8 mouse cellular contexts compared by ENCODE assay signal in the genomic region with DNA sequence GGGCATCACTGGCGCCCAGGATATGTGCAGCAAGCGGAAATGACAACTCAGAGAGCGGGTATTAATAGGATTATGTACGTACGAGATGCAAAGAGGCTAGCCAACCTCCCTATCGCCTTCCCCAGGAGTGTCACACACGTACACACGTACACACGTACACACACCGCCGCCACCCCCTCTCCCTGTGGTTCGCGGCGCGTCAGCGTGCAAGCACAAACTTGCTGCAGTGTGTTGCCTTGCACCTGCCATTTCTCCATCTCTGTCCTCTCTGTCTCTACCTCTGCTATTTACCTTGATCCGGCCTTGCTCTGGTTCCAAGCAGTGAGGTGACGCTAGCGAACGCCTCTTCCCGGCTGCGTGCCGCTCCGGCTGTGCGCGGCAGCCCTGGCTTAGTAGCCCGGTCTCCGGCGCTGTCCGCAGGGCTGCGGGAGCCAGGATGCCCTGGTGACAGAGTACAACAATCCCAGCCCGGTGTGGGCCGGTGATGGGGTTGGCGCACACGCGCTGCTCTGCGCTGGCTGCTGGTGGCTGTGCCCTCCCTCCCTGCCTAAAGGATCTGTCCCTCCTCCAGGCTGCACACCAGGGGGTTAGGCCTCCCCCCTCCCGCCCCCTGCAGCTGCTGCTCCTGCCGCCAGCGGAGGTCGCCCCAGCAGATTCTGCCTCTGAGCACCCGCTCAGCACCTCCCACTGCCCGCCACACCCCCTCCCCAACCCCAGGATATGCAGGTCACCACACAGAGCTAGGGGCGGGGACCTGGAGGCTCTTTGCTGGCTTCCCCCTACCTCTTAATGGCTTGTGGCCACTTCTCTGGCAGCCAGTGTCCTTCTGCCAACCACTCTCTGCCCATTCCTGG. TPM values are rescaled to one million over a fixed set of nuclear protein-coding genes. Genes with fewer than 3 reads are reported as not detected.
DNase-seq lines count a peak whose midpoint lies in the region; ATAC-seq and TF ChIP-seq lines count a peak whose summit lies in the region.

No protein-coding gene starts in this region.

- H3K4me3 ChIP-seq in ES-E14 (ENCODE audit: insufficient read depth in 1 of 2, low read depth in 1 of 2, low read length in 2 of 2, poor library complexity in 1 of 2, severe bottlenecking in 1 of 2): peak overlapping the region; percentile 72 to 91
- peak overlapping the region; percentile 66 for H3K4me3 ChIP-seq in hindbrain, embryonic 13.5 days
- H3K4me3 ChIP-seq in lung, postnatal 0 days (ENCODE audit: low read depth, low read length): peak overlapping the region; percentile 30

- TF ChIP-seq EP300 in lung, postnatal 0 days (IDR thresholded peaks at IDR 0.05): no peak

- peak; percentile 95 for ATAC-seq in hindbrain, embryonic 13.5 days (ENCODE audit: low FRiP score)
- ATAC-seq in lung, postnatal 0 days: peak; percentile 79

- peak; percentile 78 for DNase-seq in ES-E14 (ENCODE audit: low read depth, low spot score)
- DNase-seq in cerebellum, adult 18-20 months: peak; percentile 85 to 86
- DNase-seq in forelimb bud, embryonic 11.5 days (ENCODE audit: low read depth, low spot score): peak; percentile 45
- peak; percentile 58 to 62 for DNase-seq in layer of hippocampus, postnatal 36 days
- DNase-seq in lung, postnatal 0 days (ENCODE audit: low spot score): peak; percentile 31
- peak; percentile 8 for DNase-seq in ovary, postnatal 10 days (ENCODE audit: low spot score)
- DNase-seq in thymus, postnatal 0 days (ENCODE audit: low spot score): peak; percentile 35

- peak overlapping the region; percentile 83 for H3K4me2 ChIP-seq in hindbrain, embryonic 13.5 days
- H3K4me2 ChIP-seq in lung, postnatal 0 days (replicated peaks; ENCODE audit: low read depth, low read length): peak overlapping the region; percentile 53

- no peaks in the 10 kb centered on the region; the same call in 1 of the 2 replicates for H3K9me3 ChIP-seq in ES-E14 (ENCODE audit: control insufficient read depth, insufficient read depth, low read depth, low read length)
- no peaks in the 10 kb centered on the region for H3K9me3 ChIP-seq in hindbrain, embryonic 13.5 days
- no peaks in the 10 kb centered on the region for H3K9me3 ChIP-seq in lung, postnatal 0 days (ENCODE audit: low read length)

- WGBS in hindbrain, embryonic 13.5 days: under 1% methylated on average over 43 of the region's 44 CpGs
- under 1% methylated on average over 43 of the region's 44 CpGs for WGBS in lung, postnatal 0 days

- in situ Hi-C loops in ES-E14 (cut with MboI; ENCODE audit: low sequenced_read_pairs in 2 of 2, unreplicated experiment in 2 of 2): no loop called here

- H3K9ac ChIP-seq in ES-E14 (ENCODE audit: insufficient read depth, low read depth, low read length, poor library complexity, severe bottlenecking): peak overlapping the region; percentile 60
- peak overlapping the region; percentile 83 for H3K9ac ChIP-seq in hindbrain, embryonic 13.5 days
- H3K9ac ChIP-seq in lung, postnatal 0 days (replicated peaks; ENCODE audit: low read depth): no peak overlapping the region

- H3K27me3 ChIP-seq in hindbrain, embryonic 13.5 days: no peaks in the 10 kb centered on the region
- H3K27me3 ChIP-seq in lung, postnatal 0 days (replicated peaks; ENCODE audit: insufficient read depth, low read length): no peaks in the 10 kb centered on the region

- peaks cover 0 to 7% of the 10 kb centered on the region in 2 experiments; a peak in 1 of 4 replicates for H3K4me1 ChIP-seq in ES-E14 (ENCODE audit: control insufficient read depth in 2 of 2, insufficient read depth in 2 of 2, low read length in 2 of 2, poor library complexity in 1 of 2)
- peaks cover 8% of the 10 kb centered on the region for H3K4me1 ChIP-seq in hindbrain, embryonic 13.5 days (replicated peaks)
- no peaks in the 10 kb centered on the region; the same call in 1 of the 2 replicates for H3K4me1 ChIP-seq in lung, postnatal 0 days (ENCODE audit: insufficient read depth, low read depth, low read length)

- no peak overlapping the region for H3K27ac ChIP-seq in ES-E14 (ENCODE audit: insufficient read depth, low read depth, low read length, poor library complexity, severe bottlenecking)
- H3K27ac ChIP-seq in hindbrain, embryonic 13.5 days: peak overlapping the region; percentile 85
- H3K27ac ChIP-seq in lung, postnatal 0 days (ENCODE audit: low read length): peak overlapping the region; percentile 6; the same call in 1 of the 2 replicates

- peak; percentile 41 for TF ChIP-seq CTCF in lung, postnatal 0 days (IDR thresholded peaks at IDR 0.05)

- H3K36me3 ChIP-seq in ES-E14 (ENCODE audit: control insufficient read depth, insufficient read depth, low read length, poor library complexity, severe bottlenecking): no peaks in the 10 kb centered on the region
- H3K36me3 ChIP-seq in hindbrain, embryonic 13.5 days: no peaks in the 10 kb centered on the region
- no peaks in the 10 kb centered on the region for H3K36me3 ChIP-seq in lung, postnatal 0 days (ENCODE audit: insufficient read depth, low read length)

TF ChIP-seq in ES-E14, 5 proteins besides CTCF, POLR2A, EP300 and RAD21:
- TF ChIP-seq HCFC1 (IDR thresholded peaks at IDR 0.05; ENCODE audit: borderline replicate concordance, insufficient read depth, low read length) (no peak), ZNF384 (IDR thresholded peaks at IDR 0.05; ENCODE audit: low read depth, low read length) (no peak), ZC3H11A (IDR thresholded peaks at IDR 0.05; ENCODE audit: borderline replicate concordance, low read depth, low read length) (no peak), MAFK (IDR thresholded peaks at IDR 0.05; ENCODE audit: insufficient read depth, low read depth, low read length) (no peak), CHD2 (IDR thresholded peaks at IDR 0.05; ENCODE audit: low read depth, low read length) (no peak)

RNA-seq across cellular contexts. Expression of a gene that starts 0.9 kb away (rescaled TPM):
- 3.4 and 7.1 TPM in 2 replicates for total RNA-seq in ES-E14 (2012; rRNA removed)
- polyA plus RNA-seq in hindbrain, embryonic 13.5 days (2015; fragmentation: Nextera tagmentation; extraction: Ambion mirVana): 8.6 and 10.3 TPM in 2 replicates
- total RNA-seq in layer of hippocampus, postnatal 36 days (2021): 100 to 1,000 TPM; 280 to 293 TPM
- polyA plus RNA-seq in lung, postnatal 0 days (2015; fragmentation: Nextera tagmentation; extraction: Ambion mirVana): 6.2 and 8.0 TPM in 2 replicates
- 8.3 and 11.5 TPM in 2 replicates for polyA plus RNA-seq in thymus, postnatal 0 days (2015; fragmentation: Nextera tagmentation; extraction: Ambion mirVana)

RNA-seq across cellular contexts. Expression of a gene that starts 43.2 kb away (rescaled TPM):
- total RNA-seq in ES-E14 (2012; rRNA removed): not detected in 2 replicates
- 1.3 and 1.8 TPM in 2 replicates for polyA plus RNA-seq in hindbrain, embryonic 13.5 days (2015; fragmentation: Nextera tagmentation; extraction: Ambion mirVana)
- under 1 TPM in 1 of 2 experiments, not detected in 1; 0.37 TPM for total RNA-seq in layer of hippocampus, postnatal 36 days (2021)
- 23.7 and 27.3 TPM in 2 replicates for polyA plus RNA-seq in lung, postnatal 0 days (2015; fragmentation: Nextera tagmentation; extraction: Ambion mirVana)
- polyA plus RNA-seq in thymus, postnatal 0 days (2015; fragmentation: Nextera tagmentation; extraction: Ambion mirVana): 1.3 and 1.5 TPM in 2 replicates

Comparison
In these comparisons a context has a peak if more than half of its experiments do, and no peak if none do; other contexts are left out.
1. DNase-seq: peak in every context shown above with its lines; median percentile 86 in cerebellum, adult 18-20 months; 78 in ES-E14; 60 in layer of hippocampus, postnatal 36 days; 45 in forelimb bud, embryonic 11.5 days; 35 in thymus, postnatal 0 days; 31 in lung, postnatal 0 days; 8 in ovary, postnatal 10 days.
2. H3K4me3 ChIP-seq: peak in every context shown above with its lines; median percentile 82 in ES-E14; 66 in hindbrain, embryonic 13.5 days; 30 in lung, postnatal 0 days.